In genomic region chr19:10523483-10524080, GRCm38 (mm10) we compare ENCODE assay signal across 8 mouse cellular contexts. TPM values are rescaled to one million over a fixed set of nuclear protein-coding genes. Genes with fewer than 3 reads are reported as not detected.
DNase-seq lines count a peak whose midpoint lies in the region; ATAC-seq and TF ChIP-seq lines count a peak whose summit lies in the region.

No protein-coding gene starts in this region.

- H3K79me2 ChIP-seq in macrophage (ENCODE audit: inconsistent target): peaks cover 93% of the 10 kb centered on the region

- WGBS in heart, embryonic 14.5 days: 73% methylated on average over 5 of the region's 5 CpGs
- WGBS in forebrain, embryonic 15.5 days: 87% methylated on average over 5 of the region's 5 CpGs
- WGBS in macrophage (ENCODE audit: missing documents): 77% methylated on average over 5 of the region's 5 CpGs

- H3K9ac ChIP-seq in heart, embryonic 14.5 days (ENCODE audit: low read length): 0 out of 2 replicates have a peak overlapping the region, but pooled peaks have one; percentile 98
- H3K9ac ChIP-seq in forebrain, embryonic 15.5 days (replicated peaks): no peak overlapping the region

- H3K27me3 ChIP-seq in heart, embryonic 14.5 days (ENCODE audit: control insufficient read depth, insufficient read depth, low read length): no peaks in the 10 kb centered on the region
- no peaks in the 10 kb centered on the region for H3K27me3 ChIP-seq in E14TG2a.4 (ENCODE audit: insufficient read depth, low read length)
- no peaks in the 10 kb centered on the region for H3K27me3 ChIP-seq in forebrain, embryonic 15.5 days

- no peak for TF ChIP-seq CTCF in E14TG2a.4 (conservative IDR thresholded peaks at IDR 0.05; ENCODE audit: low read length)

- ATAC-seq in heart, embryonic 14.5 days (ENCODE audit: insufficient number of reproducible peaks, insufficient read depth, low FRiP score, low read depth): no peak
- no peak for ATAC-seq in forebrain, embryonic 15.5 days (replicated peaks)

- H3K27ac ChIP-seq in heart, embryonic 14.5 days (replicated peaks in 1 of 2; ENCODE audit: control insufficient read depth in 1 of 2, insufficient read depth in 1 of 2, low read depth in 2 of 2, low read length in 2 of 2): no peak overlapping the region
- no peak overlapping the region for H3K27ac ChIP-seq in forebrain, embryonic 15.5 days (replicated peaks)
- H3K27ac ChIP-seq in macrophage: no peak overlapping the region

- no peak for DNase-seq in heart, postnatal 25 days (ENCODE audit: low spot score)
- no peak for DNase-seq in T-cell, adult 2 months (ENCODE audit: low spot score)
- DNase-seq in frontal cortex, postnatal 36 days (ENCODE audit: low spot score in 2 of 2): no peak
- no peak for DNase-seq in left cerebral cortex, adult 11 months (ENCODE audit: low spot score)

- H3K4me3 ChIP-seq in heart, embryonic 14.5 days (ENCODE audit: control insufficient read depth in 1 of 2, insufficient read depth in 1 of 2, low read depth in 1 of 2, low read length in 2 of 2): no peak overlapping the region
- H3K4me3 ChIP-seq in E14TG2a.4 (replicated peaks; ENCODE audit: low read length) (peak overlapping the region; percentile 95; the same call in 1 of the 2 replicates), macrophage (ENCODE audit: inconsistent target) (peak overlapping the region; percentile 99; the same call in 1 of the 2 replicates)
- H3K4me3 ChIP-seq in forebrain, embryonic 15.5 days: no peak overlapping the region

- H3K4me2 ChIP-seq in heart, embryonic 14.5 days (ENCODE audit: low read length): peak overlapping the region; percentile 84
- peak overlapping the region; percentile 70 for H3K4me2 ChIP-seq in forebrain, embryonic 15.5 days (replicated peaks)

- no peaks in the 10 kb centered on the region for H3K9me3 ChIP-seq in heart, embryonic 14.5 days (ENCODE audit: control insufficient read depth, low read length)
- no peaks in the 10 kb centered on the region for H3K9me3 ChIP-seq in E14TG2a.4 (ENCODE audit: low read length)
- no peaks in the 10 kb centered on the region for H3K9me3 ChIP-seq in forebrain, embryonic 15.5 days

- H3K36me3 ChIP-seq in heart, embryonic 14.5 days (ENCODE audit: control insufficient read depth, insufficient read depth, low read length): peaks cover 21% of the 10 kb centered on the region
- H3K36me3 ChIP-seq in E14TG2a.4 (ENCODE audit: insufficient read depth, low read length) (peaks cover 33% of the 10 kb centered on the region), macrophage (ENCODE audit: inconsistent target) (peaks cover under 1% of the 10 kb centered on the region; the same call in 1 of the 2 replicates)
- peaks cover 6% of the 10 kb centered on the region for H3K36me3 ChIP-seq in forebrain, embryonic 15.5 days

- H3K4me1 ChIP-seq in heart, embryonic 14.5 days (ENCODE audit: control insufficient read depth in 2 of 2, insufficient read depth in 2 of 2, low read length in 2 of 2): peaks cover 0 to 24% of the 10 kb centered on the region in 2 experiments; a peak in 2 of 4 replicates
- H3K4me1 ChIP-seq in E14TG2a.4 (replicated peaks; ENCODE audit: low read depth, low read length): peaks cover 31% of the 10 kb centered on the region
- H3K4me1 ChIP-seq in forebrain, embryonic 15.5 days: peaks cover 37% of the 10 kb centered on the region

- intact Hi-C loops in heart, postnatal 25 days (cut with DNase I): no loop called here

RNA-seq across cellular contexts. Expression of gene Cpsf7, which starts 1.5 kb away (rescaled TPM):
- 31.7 and 34.9 TPM in 2 replicates for polyA plus RNA-seq in heart, embryonic 14.5 days (2014; fragmentation: Nextera tagmentation; extraction: Ambion mirVana)
- total RNA-seq in heart, postnatal 25 days (2021): 10 to 100 TPM; 24.8 to 28.4 TPM
- polyA plus RNA-seq in forebrain, embryonic 15.5 days (2015; fragmentation: Nextera tagmentation; extraction: Ambion mirVana): 51.6 and 52.6 TPM in 2 replicates
- total RNA-seq in macrophage (2018; cell fraction: chromatin; rRNA removed): 100 to 1,000 TPM; 192 to 283 (median 235) TPM
- 10 to 100 TPM; 23.8 to 36.8 (median 30.5) TPM for total RNA-seq in macrophage (2018; cell fraction: cytosol; rRNA removed)
- 100 to 1,000 TPM; 112 to 239 (median 171) TPM for total RNA-seq in macrophage (2018; cell fraction: nucleus; rRNA removed)
- 23.4 to 32.9 TPM (median 25.6 TPM) in 3 replicates for polyA plus RNA-seq in macrophage (2018)

RNA-seq across cellular contexts. Expression of gene Sdhaf2, which starts 2.4 kb away (rescaled TPM):
- 52.2 and 54.0 TPM in 2 replicates for polyA plus RNA-seq in heart, embryonic 14.5 days (2014; fragmentation: Nextera tagmentation; extraction: Ambion mirVana)
- 10 to 100 TPM; 71.6 to 72.2 TPM for total RNA-seq in heart, postnatal 25 days (2021)
- polyA plus RNA-seq in forebrain, embryonic 15.5 days (2015; fragmentation: Nextera tagmentation; extraction: Ambion mirVana): 62.7 and 63.1 TPM in 2 replicates
- 10 to 100 TPM; 23.8 to 75.7 (median 55.5) TPM for total RNA-seq in macrophage (2018; cell fraction: chromatin; rRNA removed)
- total RNA-seq in macrophage (2018; cell fraction: cytosol; rRNA removed): 10 to 100 TPM; 31.8 to 63.0 (median 50.4) TPM
- 10 to 100 TPM; 17.5 to 63.8 (median 36.3) TPM for total RNA-seq in macrophage (2018; cell fraction: nucleus; rRNA removed)
- 47.5 to 57.7 TPM (median 49.5 TPM) in 3 replicates for polyA plus RNA-seq in macrophage (2018)

RNA-seq across cellular contexts. Expression of gene Tmem216, which starts 32.5 kb away (rescaled TPM):
- 19.3 and 26.0 TPM in 2 replicates for polyA plus RNA-seq in heart, embryonic 14.5 days (2014; fragmentation: Nextera tagmentation; extraction: Ambion mirVana)
- 1 to 10 TPM; 4.1 to 4.6 TPM for total RNA-seq in heart, postnatal 25 days (2021)
- polyA plus RNA-seq in forebrain, embryonic 15.5 days (2015; fragmentation: Nextera tagmentation; extraction: Ambion mirVana): 43.3 and 47.8 TPM in 2 replicates
- 1 to 10 TPM in 22 of 26 experiments, not detected in 4; 1.2 to 7.8 (median 2.2) TPM for total RNA-seq in macrophage (2018; cell fraction: chromatin; rRNA removed)
- total RNA-seq in macrophage (2018; cell fraction: cytosol; rRNA removed): 1 to 10 TPM; 1.5 to 4.7 (median 3.1) TPM
- 1 to 10 TPM in 21 of 26 experiments, under 1 TPM in 3, not detected in 2; 0.88 to 7.5 (median 2.4) TPM for total RNA-seq in macrophage (2018; cell fraction: nucleus; rRNA removed)
- 1.4 to 5.1 TPM (median 2.8 TPM) in 3 replicates for polyA plus RNA-seq in macrophage (2018)

RNA-seq across cellular contexts. Expression of gene Ppp1r32, which starts 40.9 kb away (rescaled TPM):
- polyA plus RNA-seq in heart, embryonic 14.5 days (2014; fragmentation: Nextera tagmentation; extraction: Ambion mirVana): not detected in 2 replicates
- under 1 TPM in 1 of 2 experiments, not detected in 1; 0.21 TPM for total RNA-seq in heart, postnatal 25 days (2021)
- 1.5 and 3.0 TPM in 2 replicates for polyA plus RNA-seq in forebrain, embryonic 15.5 days (2015; fragmentation: Nextera tagmentation; extraction: Ambion mirVana)
- 1 to 10 TPM in 22 of 26 experiments, under 1 TPM in 2, not detected in 2; 0.49 to 2.9 (median 1.7) TPM for total RNA-seq in macrophage (2018; cell fraction: chromatin; rRNA removed)
- under 1 TPM in 11 of 26 experiments, not detected in 15; 0.05 to 0.19 (median 0.10) TPM for total RNA-seq in macrophage (2018; cell fraction: cytosol; rRNA removed)
- 1 to 10 TPM in 12 of 26 experiments, under 1 TPM in 11, not detected in 3; 0.36 to 2.2 (median 1.0) TPM for total RNA-seq in macrophage (2018; cell fraction: nucleus; rRNA removed)
- polyA plus RNA-seq in macrophage (2018): 0.19 TPM in 1 of 3 replicates, not detected in the others

RNA-seq across cellular contexts. Expression of gene Cyb561a3, which starts 53.4 kb away (rescaled TPM):
- polyA plus RNA-seq in heart, embryonic 14.5 days (2014; fragmentation: Nextera tagmentation; extraction: Ambion mirVana): 19.2 and 19.9 TPM in 2 replicates
- total RNA-seq in heart, postnatal 25 days (2021): 1 to 10 TPM; 9.5 to 10.0 TPM
- 18.8 and 21.3 TPM in 2 replicates for polyA plus RNA-seq in forebrain, embryonic 15.5 days (2015; fragmentation: Nextera tagmentation; extraction: Ambion mirVana)
- 10 to 100 TPM in 22 of 26 experiments, 1 to 10 TPM in 4; 7.4 to 39.2 (median 21.8) TPM for total RNA-seq in macrophage (2018; cell fraction: chromatin; rRNA removed)
- total RNA-seq in macrophage (2018; cell fraction: cytosol; rRNA removed): 10 to 100 TPM; 21.6 to 39.8 (median 31.1) TPM
- 10 to 100 TPM; 14.6 to 72.8 (median 48.9) TPM for total RNA-seq in macrophage (2018; cell fraction: nucleus; rRNA removed)
- polyA plus RNA-seq in macrophage (2018): 12.4 to 32.0 TPM (median 13.9 TPM) in 3 replicates

Comparison
In these comparisons a context has a peak if more than half of its experiments do, and no peak if none do; other contexts are left out.
1. H3K4me3 ChIP-seq: peak in E14TG2a.4 (single experiment) and macrophage (single experiment); none in heart, embryonic 14.5 days (0 of 2) and forebrain, embryonic 15.5 days (single experiment).